ENCODE assay signal across 22 mouse cellular contexts in genomic region chr3:34734966-34735365, GRCm38 (mm10).
DNase-seq lines count a peak whose midpoint lies in the region; ATAC-seq and TF ChIP-seq lines count a peak whose summit lies in the region.
"Had no signal": no experiment of that assay in that cellular context is flagged by ENCODE, and none has a peak within 500 bp of the region (broad histone marks: within the 10 kb centered on the region; RNA-seq: fewer than 3 reads in every experiment).

No protein-coding gene starts in this region.

- H3K27ac ChIP-seq in midbrain, embryonic 11.5 days (ENCODE audit: low read depth, low read length) = no peak overlapping the region
- no peak overlapping the region for H3K27ac ChIP-seq in midbrain, postnatal 0 days (ENCODE audit: low read depth, low read length)
- no peak overlapping the region for H3K27ac ChIP-seq in forebrain, embryonic 12.5 days
- H3K27ac ChIP-seq: embryonic facial prominence, embryonic 13.5 days; embryonic facial prominence, embryonic 15.5 days had no signal

- no peaks in the 10 kb centered on the region for H3K36me3 ChIP-seq in midbrain, embryonic 11.5 days (ENCODE audit: control insufficient read depth, insufficient read depth, low read length)
- no peaks in the 10 kb centered on the region for H3K36me3 ChIP-seq in midbrain, postnatal 0 days (ENCODE audit: insufficient read depth, low read length)
- H3K36me3 ChIP-seq in forebrain, embryonic 12.5 days (replicated peaks) = no peaks in the 10 kb centered on the region
- H3K36me3 ChIP-seq: embryonic facial prominence, embryonic 13.5 days; embryonic facial prominence, embryonic 15.5 days; G1E had no signal

- H3K4me3 ChIP-seq in midbrain, embryonic 11.5 days (ENCODE audit: low read depth, low read length) = no peak overlapping the region
- H3K4me3 ChIP-seq in midbrain, postnatal 0 days (ENCODE audit: low read depth, low read length) = no peak overlapping the region
- no peak overlapping the region for H3K4me3 ChIP-seq in forebrain, embryonic 12.5 days (replicated peaks)
- H3K4me3 ChIP-seq: embryonic facial prominence, embryonic 13.5 days; embryonic facial prominence, embryonic 15.5 days; erythroblast, embryonic 14.5 days had no signal

- H3K4me1 ChIP-seq in midbrain, embryonic 11.5 days (ENCODE audit: control insufficient read depth, insufficient read depth, low read length) = peaks cover 5% of the 10 kb centered on the region
- H3K4me1 ChIP-seq in midbrain, postnatal 0 days (ENCODE audit: insufficient read depth, low read length) = no peaks in the 10 kb centered on the region
- H3K4me1 ChIP-seq in forebrain, embryonic 12.5 days = peaks cover 6% of the 10 kb centered on the region; the same call in 1 of the 2 replicates
- H3K4me1 ChIP-seq: embryonic facial prominence, embryonic 13.5 days; embryonic facial prominence, embryonic 15.5 days had no signal

- peak; percentile 71 for DNase-seq in midbrain, embryonic 11.5 days (ENCODE audit: low spot score, missing footprints)
- no peak for DNase-seq in midbrain, postnatal 0 days (ENCODE audit: low spot score)
- DNase-seq in ES-CJ7 (ENCODE audit: low read depth, low spot score) (peak; percentile 92), R1 (ENCODE audit: low read depth, low spot score) (peak; percentile 85), MN1 (ENCODE audit: low spot score) (no peak)
- DNase-seq in adrenal gland, postnatal 14 days = no peak
- DNase-seq: adrenal gland, adult 2 months; adrenal gland, postnatal 10 days; adrenal gland, postnatal 36 days; cerebellum, adult 11-12 months; cerebellum, adult 2 months; cerebellum, adult 9-10 months; cerebellum, postnatal 10 days; cerebellum, postnatal 36 days; embryo, embryonic 11 days had no signal

- no peak overlapping the region for H3K9ac ChIP-seq in midbrain, embryonic 11.5 days (ENCODE audit: low read length)
- H3K9ac ChIP-seq in midbrain, postnatal 0 days (replicated peaks; ENCODE audit: low read length, poor library complexity, severe bottlenecking) = no peak overlapping the region
- H3K9ac ChIP-seq in forebrain, embryonic 12.5 days = no peak overlapping the region
- H3K9ac ChIP-seq: embryonic facial prominence, embryonic 13.5 days; embryonic facial prominence, embryonic 15.5 days had no signal

- no peak for TF ChIP-seq CTCF in midbrain, postnatal 0 days (IDR thresholded peaks at IDR 0.05)

- H3K9me3 ChIP-seq in midbrain, embryonic 11.5 days (ENCODE audit: control insufficient read depth, low read length) = no peaks in the 10 kb centered on the region
- no peaks in the 10 kb centered on the region for H3K9me3 ChIP-seq in midbrain, postnatal 0 days (ENCODE audit: low read length)
- no peaks in the 10 kb centered on the region for H3K9me3 ChIP-seq in forebrain, embryonic 12.5 days
- H3K9me3 ChIP-seq: embryonic facial prominence, embryonic 13.5 days; embryonic facial prominence, embryonic 15.5 days had no signal

- WGBS in midbrain, embryonic 11.5 days = 88% methylated on average over 5 of the region's 5 CpGs
- 93% methylated on average over 5 of the region's 5 CpGs for WGBS in midbrain, postnatal 0 days
- WGBS in forebrain, embryonic 12.5 days = 91% methylated on average over 5 of the region's 5 CpGs

- H3K27me3 ChIP-seq in midbrain, embryonic 11.5 days (ENCODE audit: control insufficient read depth, insufficient read depth, low read length) = no peaks in the 10 kb centered on the region
- H3K27me3 ChIP-seq in midbrain, postnatal 0 days (ENCODE audit: insufficient read depth, low read length) = no peaks in the 10 kb centered on the region
- no peaks in the 10 kb centered on the region for H3K27me3 ChIP-seq in forebrain, embryonic 12.5 days
- H3K27me3 ChIP-seq: embryonic facial prominence, embryonic 13.5 days; embryonic facial prominence, embryonic 15.5 days had no signal

- no peak for ATAC-seq in midbrain, embryonic 11.5 days (ENCODE audit: low FRiP score)
- no peak for ATAC-seq in midbrain, postnatal 0 days (ENCODE audit: low FRiP score)
- ATAC-seq in forebrain, embryonic 12.5 days (ENCODE audit: low FRiP score) = no peak
- ATAC-seq: forebrain, embryonic 14.5 days; forebrain, embryonic 16.5 days had no signal

- no peak overlapping the region for H3K4me2 ChIP-seq in midbrain, embryonic 11.5 days
- H3K4me2 ChIP-seq in midbrain, postnatal 0 days (ENCODE audit: low read depth, low read length, poor library complexity, severe bottlenecking) = no peak overlapping the region
- H3K4me2 ChIP-seq in forebrain, embryonic 12.5 days = no peak overlapping the region
- H3K4me2 ChIP-seq: embryonic facial prominence, embryonic 13.5 days; embryonic facial prominence, embryonic 15.5 days had no signal

Comparison
In these comparisons a context has a peak if more than half of its experiments do, and no peak if none do; other contexts are left out.
1. DNase-seq: peak in midbrain, embryonic 11.5 days (single experiment), ES-CJ7 (single experiment) and R1 (single experiment); none in midbrain, postnatal 0 days (single experiment), adrenal gland, postnatal 14 days (single experiment) and MN1 (single experiment).